20 mouse cellular contexts compared by ENCODE assay signal in genomic region chr8:105317941-105318340, GRCm38 (mm10). TPM values are rescaled to one million over a fixed set of nuclear protein-coding genes. Genes with fewer than 3 reads are reported as not detected.
DNase-seq lines count a peak whose midpoint lies in the region; ATAC-seq and TF ChIP-seq lines count a peak whose summit lies in the region.
"Had no signal": no experiment of that assay in that cellular context is flagged by ENCODE, and none has a peak within 500 bp of the region (broad histone marks: within the 10 kb centered on the region; RNA-seq: fewer than 3 reads in every experiment).

No protein-coding gene starts in this region.

- peak; percentile 47 to 53 for DNase-seq in cerebellum, postnatal 10 days
- no peak for DNase-seq in cerebellum, adult 8-10 months
- DNase-seq in hindbrain, embryonic 14.5 days (ENCODE audit: low spot score): no peak
- no peak for DNase-seq in hindbrain, embryonic 10.5 days (ENCODE audit: low spot score)
- peak; percentile 72 for DNase-seq in lung, adult 2 months
- DNase-seq in lung, postnatal 36 days: peak; percentile 87
- DNase-seq in left cerebral cortex, adult 9 months (ENCODE audit: low spot score in 2 of 2): no peak
- no peak for DNase-seq in adipocyte (ENCODE audit: low spot score)
- DNase-seq: adrenal gland, postnatal 14 days; B cell, adult 2 months; cerebellum, postnatal 14 days; gastrocnemius, postnatal 10 days; kidney, adult 8-10 months; kidney, postnatal 4 days; left cerebral cortex, postnatal 4 days; right cerebral cortex, postnatal 14 days had no signal

- H3K9ac ChIP-seq in hindbrain, embryonic 14.5 days: 0 out of 2 replicates have a peak overlapping the region, but pooled peaks have one; percentile 8
- H3K9ac ChIP-seq: forebrain, embryonic 15.5 days; liver, embryonic 15.5 days had no signal

- no peaks in the 10 kb centered on the region for H3K27me3 ChIP-seq in hindbrain, embryonic 14.5 days (ENCODE audit: control insufficient read depth, insufficient read depth, low read length)
- no peaks in the 10 kb centered on the region for H3K27me3 ChIP-seq in hindbrain, embryonic 10.5 days (ENCODE audit: insufficient read depth, poor library complexity, severe bottlenecking)
- H3K27me3 ChIP-seq: forebrain, embryonic 15.5 days; liver, embryonic 15.5 days; Patski had no signal

- no peak overlapping the region for H3K4me3 ChIP-seq in hindbrain, embryonic 14.5 days (replicated peaks; ENCODE audit: low read length)
- H3K4me3 ChIP-seq in hindbrain, embryonic 10.5 days: no peak overlapping the region
- H3K4me3 ChIP-seq in lung, adult 2 months (replicated peaks; ENCODE audit: extremely low read depth, low read depth, low read length): no peak overlapping the region
- H3K4me3 ChIP-seq: forebrain, embryonic 15.5 days; liver, embryonic 15.5 days; midbrain, embryonic 10.5 days had no signal

- peak; percentile 26; the same call in 1 of the 2 replicates for TF ChIP-seq POLR2A in lung, adult 2 months (IDR thresholded peaks at IDR 0.05; ENCODE audit: borderline replicate concordance, extremely low read depth, low read depth, low read length)

- TF ChIP-seq CTCF in lung, adult 2 months (IDR thresholded peaks at IDR 0.05; ENCODE audit: insufficient read depth, low read length): no peak

- 81% methylated on average over 4 of the region's 4 CpGs for WGBS in hindbrain, embryonic 14.5 days
- 90% methylated on average over 4 of the region's 4 CpGs for WGBS in hindbrain, embryonic 10.5 days
- WGBS in lung, adult 2 months: 54% methylated on average over 4 of the region's 4 CpGs

- H3K9me3 ChIP-seq in hindbrain, embryonic 14.5 days (ENCODE audit: control insufficient read depth, low read length): no peaks in the 10 kb centered on the region
- H3K9me3 ChIP-seq in hindbrain, embryonic 10.5 days: no peaks in the 10 kb centered on the region
- H3K9me3 ChIP-seq: forebrain, embryonic 15.5 days; liver, embryonic 15.5 days; midbrain, embryonic 10.5 days had no signal

- H3K4me1 ChIP-seq in hindbrain, embryonic 14.5 days (replicated peaks; ENCODE audit: control insufficient read depth, insufficient read depth, low read length): no peaks in the 10 kb centered on the region
- no peaks in the 10 kb centered on the region for H3K4me1 ChIP-seq in hindbrain, embryonic 10.5 days (replicated peaks)
- H3K4me1 ChIP-seq in lung, adult 2 months (ENCODE audit: control insufficient read depth, insufficient read depth, low read length): peaks cover 4% of the 10 kb centered on the region; the same call in 1 of the 2 replicates
- H3K4me1 ChIP-seq: forebrain, embryonic 15.5 days had no signal

- ATAC-seq in hindbrain, embryonic 14.5 days (ENCODE audit: low FRiP score): no peak
- ATAC-seq: forebrain, embryonic 15.5 days; Patski had no signal

- peaks cover 86% of the 10 kb centered on the region for H3K36me3 ChIP-seq in hindbrain, embryonic 14.5 days (replicated peaks; ENCODE audit: control insufficient read depth, insufficient read depth)
- peaks cover 76% of the 10 kb centered on the region for H3K36me3 ChIP-seq in hindbrain, embryonic 10.5 days

- no peak overlapping the region for H3K27ac ChIP-seq in hindbrain, embryonic 14.5 days
- no peak overlapping the region for H3K27ac ChIP-seq in hindbrain, embryonic 10.5 days
- H3K27ac ChIP-seq: forebrain, embryonic 15.5 days; liver, embryonic 15.5 days; midbrain, embryonic 10.5 days had no signal

- no peak overlapping the region for H3K4me2 ChIP-seq in hindbrain, embryonic 14.5 days (replicated peaks)
- H3K4me2 ChIP-seq: forebrain, embryonic 15.5 days; liver, embryonic 15.5 days had no signal

RNA-seq across cellular contexts. Expression of gene Lrrc29, which starts 8.1 kb away (rescaled TPM):
- polyA plus RNA-seq in hindbrain, embryonic 14.5 days (2014; fragmentation: Nextera tagmentation; extraction: Ambion mirVana): 0.46 and 0.92 TPM in 2 replicates
- 1.2 and 1.3 TPM in 2 replicates for polyA plus RNA-seq in hindbrain, embryonic 10.5 days (2016; fragmentation: Nextera tagmentation; extraction: Ambion mirVana)
- polyA plus RNA-seq in lung, adult 2 months (2012; rRNA removed): 7.6 and 13.2 TPM in 2 replicates

RNA-seq across cellular contexts. Expression of gene Tmem208, which starts 8.2 kb away (rescaled TPM):
- 141 and 147 TPM in 2 replicates for polyA plus RNA-seq in hindbrain, embryonic 14.5 days (2014; fragmentation: Nextera tagmentation; extraction: Ambion mirVana)
- 110 and 113 TPM in 2 replicates for polyA plus RNA-seq in hindbrain, embryonic 10.5 days (2016; fragmentation: Nextera tagmentation; extraction: Ambion mirVana)
- polyA plus RNA-seq in lung, adult 2 months (2012; rRNA removed): 86.2 and 104 TPM in 2 replicates

RNA-seq across cellular contexts. Expression of gene Elmo3, which starts 12.5 kb away (rescaled TPM):
- polyA plus RNA-seq in hindbrain, embryonic 14.5 days (2014; fragmentation: Nextera tagmentation; extraction: Ambion mirVana): 1.1 and 1.6 TPM in 2 replicates
- 2.1 and 2.9 TPM in 2 replicates for polyA plus RNA-seq in hindbrain, embryonic 10.5 days (2016; fragmentation: Nextera tagmentation; extraction: Ambion mirVana)
- polyA plus RNA-seq in lung, adult 2 months (2012; rRNA removed): 39.2 and 50.3 TPM in 2 replicates

RNA-seq across cellular contexts. Expression of gene E2f4, which starts 20.5 kb away (rescaled TPM):
- polyA plus RNA-seq in hindbrain, embryonic 14.5 days (2014; fragmentation: Nextera tagmentation; extraction: Ambion mirVana): 43.5 and 48.2 TPM in 2 replicates
- polyA plus RNA-seq in hindbrain, embryonic 10.5 days (2016; fragmentation: Nextera tagmentation; extraction: Ambion mirVana): 120 and 128 TPM in 2 replicates
- polyA plus RNA-seq in lung, adult 2 months (2012; rRNA removed): 109 and 127 TPM in 2 replicates

RNA-seq across cellular contexts. Expression of gene Exoc3l, which starts 22.0 kb away (rescaled TPM):
- polyA plus RNA-seq in hindbrain, embryonic 14.5 days (2014; fragmentation: Nextera tagmentation; extraction: Ambion mirVana): 9.5 and 12.2 TPM in 2 replicates
- 12.4 and 15.2 TPM in 2 replicates for polyA plus RNA-seq in hindbrain, embryonic 10.5 days (2016; fragmentation: Nextera tagmentation; extraction: Ambion mirVana)
- 49.2 and 57.5 TPM in 2 replicates for polyA plus RNA-seq in lung, adult 2 months (2012; rRNA removed)

Comparison
In these comparisons a context has a peak if more than half of its experiments do, and no peak if none do; other contexts are left out.
1. DNase-seq: peak in cerebellum, postnatal 10 days (2 of 2), lung, adult 2 months (single experiment) and lung, postnatal 36 days (single experiment); none in cerebellum, adult 8-10 months (single experiment), hindbrain, embryonic 14.5 days (single experiment), hindbrain, embryonic 10.5 days (single experiment), left cerebral cortex, adult 9 months (0 of 2) and adipocyte (single experiment).
2. RNA of gene Elmo3, which starts 12.5 kb away (polyA plus RNA-seq): 39.2 to 50.3 TPM in lung, adult 2 months; 2.1 to 2.9 TPM in hindbrain, embryonic 10.5 days and 1.1 to 1.6 TPM in hindbrain, embryonic 14.5 days; every median in the first group is over 10 times any median in the second.